Mouse (Mus musculus): ENCODE results near the gene Tnnt3. TPM values are rescaled to one million over a fixed set of nuclear protein-coding genes. Genes with fewer than 3 reads are reported as not detected.
A peak's percentile ranks its signal among the peaks of the same experiment; 100 is the strongest.

The Tnnt3 gene
- total and polyA plus RNA-seq, 3 experiments = 3.1 to 13.3 (median 4.1) TPM

DNA sequence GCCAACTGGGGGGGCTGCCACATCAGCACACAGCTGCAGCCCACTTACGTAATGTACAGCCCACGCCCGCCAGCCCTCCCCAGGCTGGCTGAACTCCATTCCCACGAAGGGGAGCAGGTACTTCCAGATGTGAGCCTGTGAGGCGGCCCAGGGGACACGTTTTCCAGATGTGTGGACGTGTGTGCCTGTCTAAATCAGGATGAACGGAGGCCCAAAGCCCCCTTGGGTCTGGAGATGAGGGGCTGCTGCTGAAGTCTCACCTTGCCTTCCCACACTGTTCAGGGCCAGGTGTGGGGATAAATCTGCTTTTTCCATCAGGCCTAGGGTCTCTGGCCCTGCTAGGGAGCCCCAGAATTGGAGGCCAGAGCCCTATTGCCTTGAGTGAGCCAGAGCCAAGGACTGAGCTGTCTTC lies 11.9 kb upstream of the Tnnt3 start:
- H3K27me3 ChIP-seq (replicated peaks) = no peaks in the 10 kb centered on the region
- in situ Hi-C loops (cut with MboI; ENCODE audit: low pct_ligation_motif_present, low pct_unique_long_range_greater_than_20kb, low sequenced_read_pairs) = no loop called here
- dilution Hi-C loops (cut with MboI; ENCODE audit: extremely low pct_ligation_motif_present, extremely low pct_unique_long_range_greater_than_20kb, low sequenced_read_pairs) = no loop called here
- peaks cover 73 to 98% of the 10 kb centered on the region in 2 experiments for H3K36me3 ChIP-seq (replicated peaks in 1 of 2; ENCODE audit: control insufficient read depth in 1 of 2, insufficient read depth in 1 of 2, low read length in 1 of 2)
- TF ChIP-seq CHD1 (IDR thresholded peaks at IDR 0.05; ENCODE audit: low read depth, low read length) = no peak
- no peak for TF ChIP-seq JUND (conservative IDR thresholded peaks at IDR 0.05; ENCODE audit: low read depth, low read length)
- no peak for TF ChIP-seq SMC3 (IDR thresholded peaks at IDR 0.05; ENCODE audit: low read depth, low read length)
- no peak for TF ChIP-seq RAD21 (IDR thresholded peaks at IDR 0.05; ENCODE audit: low read depth, low read length)
- no peak for TF ChIP-seq PAX5 (IDR thresholded peaks at IDR 0.05; ENCODE audit: low read length)
- no peak for TF ChIP-seq ELF1 (IDR thresholded peaks at IDR 0.05; ENCODE audit: low read depth, low read length)
- no peak for TF ChIP-seq SIN3A (IDR thresholded peaks at IDR 0.05; ENCODE audit: low read length)
- no peak for TF ChIP-seq CHD2 (IDR thresholded peaks at IDR 0.05; ENCODE audit: low read length)
- no peak overlapping the region for H3K4me3 ChIP-seq (replicated peaks in 1 of 3; ENCODE audit: low read depth in 2 of 3, low read length in 2 of 3, poor library complexity in 1 of 3)
- H3K27ac ChIP-seq (ENCODE audit: insufficient read depth, low read depth) = peak overlapping the region; percentile 86
- peaks cover 19 to 53% of the 10 kb centered on the region in 2 experiments for H3K4me1 ChIP-seq (ENCODE audit: control insufficient read depth in 1 of 2, insufficient read depth in 2 of 2)
- no peaks in the 10 kb centered on the region; the same call in 1 of the 2 replicates for H3K79me2 ChIP-seq (replicated peaks; ENCODE audit: control insufficient read depth, extremely low read depth, insufficient read depth, poor library complexity, severe bottlenecking)
- H3K9me3 ChIP-seq (replicated peaks; ENCODE audit: low read length) = no peaks in the 10 kb centered on the region
- no peak for DNase-seq (ENCODE audit: extremely low read depth)
- H3K4me2 ChIP-seq (ENCODE audit: insufficient read depth, low read depth, poor library complexity, severe bottlenecking) = no peak overlapping the region
- H3K9ac ChIP-seq (ENCODE audit: insufficient read depth, low read depth) = no peak overlapping the region

DNA sequence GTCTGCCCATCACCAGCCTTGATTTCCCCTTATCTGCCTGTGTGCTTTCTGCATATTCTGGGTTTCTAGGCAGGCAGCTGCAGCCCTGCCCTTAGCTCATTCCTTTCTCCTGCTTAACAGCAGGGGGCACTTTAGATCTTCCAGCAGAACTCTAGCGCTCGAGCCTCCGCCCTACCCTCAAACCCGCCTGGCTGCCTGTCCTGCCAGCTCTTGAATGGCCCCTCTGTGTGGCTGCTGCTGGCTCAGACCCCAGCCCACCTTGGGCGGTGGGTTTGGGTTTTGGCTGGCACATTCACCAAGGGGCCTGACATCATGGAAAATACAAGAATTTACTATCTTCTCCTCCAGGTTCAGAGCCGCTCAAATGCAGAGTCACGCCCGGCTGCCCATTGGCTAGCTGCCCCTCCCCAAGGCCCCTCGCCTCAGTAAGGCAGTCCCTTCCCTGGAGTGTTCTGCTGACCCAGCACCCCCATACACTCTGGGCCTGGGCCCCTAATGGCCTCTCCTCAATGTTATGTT lies 11.2 kb upstream of the Tnnt3 start:
- Histone ChIP-seq H3K4me2 (ENCODE audit: insufficient read depth, low read depth, poor library complexity, severe bottlenecking) (peak overlapping the region; percentile 72), H3K27ac (ENCODE audit: insufficient read depth, low read depth) (peak overlapping the region; percentile 86), H3K27me3 (replicated peaks) (no peaks in the 10 kb centered on the region), H3K4me3 (replicated peaks in 1 of 3; ENCODE audit: low read depth in 2 of 3, low read length in 2 of 3, poor library complexity in 1 of 3) (no peak overlapping the region), H3K9ac (ENCODE audit: insufficient read depth, low read depth) (peak overlapping the region; percentile 6; the same call in 1 of the 2 replicates), H3K79me2 (replicated peaks; ENCODE audit: control insufficient read depth, extremely low read depth, insufficient read depth, poor library complexity, severe bottlenecking) (no peaks in the 10 kb centered on the region), H3K36me3 (replicated peaks in 1 of 2; ENCODE audit: control insufficient read depth in 1 of 2, insufficient read depth in 1 of 2, low read length in 1 of 2) (peaks cover 75 to 98% of the 10 kb centered on the region in 2 experiments), H3K4me1 (ENCODE audit: control insufficient read depth in 1 of 2, insufficient read depth in 2 of 2) (peaks cover 19 to 48% of the 10 kb centered on the region in 2 experiments), H3K9me3 (replicated peaks; ENCODE audit: low read length) (no peaks in the 10 kb centered on the region)
- TF ChIP-seq TCF12 (IDR thresholded peaks at IDR 0.05; ENCODE audit: low read depth, low read length) (no peak), IRF4 (IDR thresholded peaks at IDR 0.05; ENCODE audit: low read depth, low read length) (no peak), HCFC1 (IDR thresholded peaks at IDR 0.05; ENCODE audit: low read depth, low read length) (no peak), ETS1 (conservative IDR thresholded peaks at IDR 0.05; ENCODE audit: low read depth, low read length) (no peak), UBTF (IDR thresholded peaks at IDR 0.05; ENCODE audit: low read depth, low read length) (no peak), MEF2A (IDR thresholded peaks at IDR 0.05; ENCODE audit: borderline replicate concordance, low read depth, low read length) (peak; percentile 58), RAD21 (IDR thresholded peaks at IDR 0.05; ENCODE audit: low read depth, low read length) (peak; percentile 65), CHD2 (IDR thresholded peaks at IDR 0.05; ENCODE audit: low read length) (0 out of 2 replicates have a peak, but pooled peaks have one; percentile 10), PAX5 (IDR thresholded peaks at IDR 0.05; ENCODE audit: low read length) (peak; percentile 43; the same call in 1 of the 2 replicates), MAFK (IDR thresholded peaks at IDR 0.05; ENCODE audit: insufficient replicate concordance, low read length) (0 out of 2 replicates have a peak, but pooled peaks have one; percentile 29), SMC3 (IDR thresholded peaks at IDR 0.05; ENCODE audit: low read depth, low read length) (peak; percentile 70), CTCF (conservative IDR thresholded peaks at IDR 0.05 in 1 of 2, IDR thresholded peaks at IDR 0.05 in 1 of 2; ENCODE audit: low read depth in 2 of 2, low read length in 2 of 2) (peak in 1 of 2 experiments; percentile 78; a peak in 2 of 4 replicates), POLR2A (IDR thresholded peaks at IDR 0.05; ENCODE audit: low read depth, low read length) (no peak), NRF1 (IDR thresholded peaks at IDR 0.05; ENCODE audit: low read depth, low read length) (no peak)
- peak; percentile 76 for DNase-seq (ENCODE audit: extremely low read depth)
- in situ Hi-C loops (cut with MboI; ENCODE audit: low pct_ligation_motif_present, low pct_unique_long_range_greater_than_20kb, low sequenced_read_pairs) = no loop called here
- dilution Hi-C loops (cut with MboI; ENCODE audit: extremely low pct_ligation_motif_present, extremely low pct_unique_long_range_greater_than_20kb, low sequenced_read_pairs) = no loop called here

Measured in CH12.LX (cell line).